Mouse (Mus musculus): ENCODE results near the gene Atp8b5. TPM values are rescaled to one million over a fixed set of nuclear protein-coding genes. Genes with fewer than 3 reads are reported as not detected.

Atp8b5 gene
- polyA plus RNA-seq (2015; fragmentation: Nextera tagmentation; extraction: Ambion mirVana), result 0.14 and 0.21 TPM in 2 replicates

GRCm38 (mm10) chr4:43266623-43267322 lies at the start of gene Atp8b5:
Gene Atp8b5, plus strand, starts transcription at chr4:43267159.
- Histone ChIP-seq H3K4me3 (ENCODE audit: low read depth, low read length) (0 out of 2 replicates have a peak within 1 kb of the TSS, but pooled peaks have one; percentile 6), H3K9me3 (ENCODE audit: low read length) (no peaks in the 10 kb centered on the region), H3K4me2 (replicated peaks; ENCODE audit: low read depth, low read length) (peak within 1 kb of the TSS; percentile 52), H3K9ac (replicated peaks; ENCODE audit: low read depth) (no peak within 1 kb of the TSS), H3K36me3 (ENCODE audit: insufficient read depth, low read length) (no peaks in the 10 kb centered on the region), H3K4me1 (ENCODE audit: insufficient read depth, low read depth, low read length) (no peaks in the 10 kb centered on the region), H3K27ac (ENCODE audit: low read length) (no peak within 1 kb of the TSS), H3K27me3 (replicated peaks; ENCODE audit: insufficient read depth, low read length) (no peaks in the 10 kb centered on the region)
- ATAC-seq (peak; percentile 86), DNase-seq (ENCODE audit: low spot score) (peak; percentile 87)
- 2% methylated on average over 19 of the region's 19 CpGs for WGBS
- TF ChIP-seq EP300 (IDR thresholded peaks at IDR 0.05) (no peak), CTCF (IDR thresholded peaks at IDR 0.05) (peak; percentile 78)

- no peak overlapping the region for H3K27ac ChIP-seq (ENCODE audit: low read length)
- WGBS, result 87% methylated on average over 1 of the region's 1 CpGs
- H3K4me1 ChIP-seq (ENCODE audit: insufficient read depth, low read depth, low read length), result no peaks in the 10 kb centered on the region
- no peak overlapping the region for H3K4me3 ChIP-seq (ENCODE audit: low read depth, low read length)
- no peak overlapping the region for H3K4me2 ChIP-seq (replicated peaks; ENCODE audit: low read depth, low read length)
- no peak for ATAC-seq
- no peaks in the 10 kb centered on the region for H3K36me3 ChIP-seq (ENCODE audit: insufficient read depth, low read length)
- TF ChIP-seq EP300 (IDR thresholded peaks at IDR 0.05) (no peak), CTCF (IDR thresholded peaks at IDR 0.05) (no peak)
- no peaks in the 10 kb centered on the region for H3K27me3 ChIP-seq (replicated peaks; ENCODE audit: insufficient read depth, low read length)
- H3K9ac ChIP-seq (replicated peaks; ENCODE audit: low read depth), result no peak overlapping the region
- no peaks in the 10 kb centered on the region for H3K9me3 ChIP-seq (ENCODE audit: low read length)
- peak; percentile 7 for DNase-seq (ENCODE audit: low spot score)
Measured at GRCm38 (mm10) chr4:43217997-43218396, 49.0 kb upstream of the Atp8b5 start.

DNA sequence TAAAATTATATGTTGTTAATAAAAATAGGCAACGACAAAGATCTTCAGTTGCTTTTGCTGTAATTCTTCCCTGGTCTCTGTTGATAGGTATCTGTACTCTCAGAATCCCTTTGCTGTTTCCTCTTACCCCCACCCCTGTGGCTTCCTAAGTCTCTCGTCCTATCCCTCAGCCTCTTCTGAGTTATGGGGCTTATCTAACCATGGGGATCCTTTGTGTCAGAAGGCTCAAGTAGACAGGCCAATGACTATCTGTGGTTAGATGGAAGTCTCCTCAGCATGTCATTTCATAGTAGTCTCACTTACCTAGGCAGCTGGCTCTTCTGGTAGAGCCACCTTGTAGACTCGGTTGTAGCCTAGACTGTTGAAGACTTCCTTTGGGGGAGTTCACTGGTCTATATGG lies 35.1 kb upstream of the Atp8b5 start:
- H3K27me3 ChIP-seq (replicated peaks; ENCODE audit: insufficient read depth, low read length), result no peaks in the 10 kb centered on the region
- H3K27ac ChIP-seq (ENCODE audit: low read length), result no peak overlapping the region
- H3K36me3 ChIP-seq (ENCODE audit: insufficient read depth, low read length), result no peaks in the 10 kb centered on the region
- WGBS, result 86% methylated on average over 3 of the region's 3 CpGs
- H3K9me3 ChIP-seq (ENCODE audit: low read length), result no peaks in the 10 kb centered on the region
- no peak overlapping the region for H3K4me2 ChIP-seq (replicated peaks; ENCODE audit: low read depth, low read length)
- TF ChIP-seq CTCF (IDR thresholded peaks at IDR 0.05), result no peak
- no peak for TF ChIP-seq EP300 (IDR thresholded peaks at IDR 0.05)
- H3K4me3 ChIP-seq (ENCODE audit: low read depth, low read length), result no peak overlapping the region
- H3K9ac ChIP-seq (replicated peaks; ENCODE audit: low read depth), result no peak overlapping the region
- DNase-seq (ENCODE audit: low spot score) (no peak), ATAC-seq (no peak)
- no peaks in the 10 kb centered on the region for H3K4me1 ChIP-seq (ENCODE audit: insufficient read depth, low read depth, low read length)

GRCm38 (mm10) chr4:43232985-43233384 lies 34.0 kb upstream of the Atp8b5 start:
- Histone ChIP-seq H3K4me1 (ENCODE audit: insufficient read depth, low read depth, low read length) (no peaks in the 10 kb centered on the region), H3K27ac (ENCODE audit: low read length) (no peak overlapping the region), H3K9me3 (ENCODE audit: low read length) (no peaks in the 10 kb centered on the region), H3K4me2 (replicated peaks; ENCODE audit: low read depth, low read length) (no peak overlapping the region), H3K27me3 (replicated peaks; ENCODE audit: insufficient read depth, low read length) (no peaks in the 10 kb centered on the region), H3K9ac (replicated peaks; ENCODE audit: low read depth) (no peak overlapping the region), H3K36me3 (ENCODE audit: insufficient read depth, low read length) (no peaks in the 10 kb centered on the region), H3K4me3 (ENCODE audit: low read depth, low read length) (no peak overlapping the region)
- ATAC-seq (no peak), DNase-seq (ENCODE audit: low spot score) (no peak)
- WGBS, result 82% methylated on average over 1 of the region's 1 CpGs
- no peak for TF ChIP-seq EP300 (IDR thresholded peaks at IDR 0.05)
- no peak for TF ChIP-seq CTCF (IDR thresholded peaks at IDR 0.05)

- TF ChIP-seq EP300 (IDR thresholded peaks at IDR 0.05), result no peak
- TF ChIP-seq CTCF (IDR thresholded peaks at IDR 0.05), result no peak
- Histone ChIP-seq H3K4me1 (ENCODE audit: insufficient read depth, low read depth, low read length) (no peaks in the 10 kb centered on the region), H3K4me3 (ENCODE audit: low read depth, low read length) (no peak overlapping the region), H3K36me3 (ENCODE audit: insufficient read depth, low read length) (no peaks in the 10 kb centered on the region), H3K27ac (ENCODE audit: low read length) (no peak overlapping the region), H3K27me3 (replicated peaks; ENCODE audit: insufficient read depth, low read length) (no peaks in the 10 kb centered on the region), H3K9me3 (ENCODE audit: low read length) (no peaks in the 10 kb centered on the region), H3K9ac (replicated peaks; ENCODE audit: low read depth) (no peak overlapping the region), H3K4me2 (replicated peaks; ENCODE audit: low read depth, low read length) (no peak overlapping the region)
- WGBS, result 78% methylated on average over 6 of the region's 6 CpGs
- DNase-seq (ENCODE audit: low spot score) (no peak), ATAC-seq (no peak)
Measured at GRCm38 (mm10) chr4:43233489-43233888, 33.5 kb upstream of the Atp8b5 start.

DNA sequence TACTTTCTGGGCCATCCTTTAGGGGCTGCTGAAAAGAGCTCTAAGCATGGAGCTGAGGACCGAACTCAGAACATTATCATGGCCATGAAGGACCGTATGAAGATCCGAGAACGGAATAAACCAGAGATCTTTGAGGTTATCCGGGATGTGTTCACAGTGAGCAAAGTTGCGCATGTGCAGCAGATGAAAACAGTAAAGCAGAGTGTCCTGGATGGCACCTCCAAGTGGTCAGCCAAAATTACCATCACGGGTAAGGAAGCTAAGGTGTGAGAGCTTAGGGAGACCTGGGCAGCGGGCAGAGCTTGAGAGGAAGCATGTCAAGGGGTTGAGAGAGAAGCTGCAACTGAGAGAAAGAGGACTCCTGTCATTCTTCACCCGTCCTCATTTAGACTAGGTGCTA lies 30.1 kb upstream of the Atp8b5 start:
- DNase-seq (ENCODE audit: low spot score), result no peak
- no peaks in the 10 kb centered on the region for H3K4me1 ChIP-seq (ENCODE audit: insufficient read depth, low read depth, low read length)
- no peak for TF ChIP-seq CTCF (IDR thresholded peaks at IDR 0.05)
- no peak for TF ChIP-seq EP300 (IDR thresholded peaks at IDR 0.05)
- no peaks in the 10 kb centered on the region for H3K36me3 ChIP-seq (ENCODE audit: insufficient read depth, low read length)
- H3K4me2 ChIP-seq (replicated peaks; ENCODE audit: low read depth, low read length), result no peak overlapping the region
- H3K27me3 ChIP-seq (replicated peaks; ENCODE audit: insufficient read depth, low read length), result no peaks in the 10 kb centered on the region
- no peak overlapping the region for H3K4me3 ChIP-seq (ENCODE audit: low read depth, low read length)
- H3K9ac ChIP-seq (replicated peaks; ENCODE audit: low read depth), result no peak overlapping the region
- no peak for ATAC-seq
- 88% methylated on average over 9 of the region's 9 CpGs for WGBS
- H3K27ac ChIP-seq (ENCODE audit: low read length), result no peak overlapping the region
- H3K9me3 ChIP-seq (ENCODE audit: low read length), result no peaks in the 10 kb centered on the region
